Mouse (Mus musculus) stomach, embryonic 16.5 days (tissue): ENCODE data around the gene Poll. TPM values are rescaled to one million over a fixed set of nuclear protein-coding genes. Genes with fewer than 3 reads are reported as not detected.

Source experiments
- ATAC-seq: fragments of 200-750 bp; cut with Nextera tagmentation; 2 replicates; pipeline ENCODE4 v1.8.0; 2017; ENCODE audit warnings: moderate number of reproducible peaks, moderate TSS enrichment; ENCODE audit not compliant: insufficient read depth, low FRiP score
- H3K27ac ChIP-seq: fragments of 300-500 bp; sonication (generic); 2 replicates; pipeline ENCODE4 v1.5.1; 2014; ENCODE audit warnings: low read length
- H3K27me3 ChIP-seq: fragments of 300-500 bp; sonication (generic); 2 replicates; pipeline ENCODE4 v1.6.1; 2014; ENCODE audit warnings: low read length, control low read depth, mixed read lengths; ENCODE audit not compliant: control insufficient read depth, insufficient read depth
- H3K36me3 ChIP-seq: fragments of 300-500 bp; sonication (generic); 2 replicates; pipeline ENCODE4 v1.6.1; 2014; ENCODE audit warnings: low read length; ENCODE audit not compliant: control insufficient read depth, insufficient read depth
- H3K4me1 ChIP-seq: fragments of 300-500 bp; sonication (generic); 2 replicates; pipeline ENCODE4 v1.6.1; 2014; ENCODE audit warnings: low read length, control low read depth, mixed read lengths; ENCODE audit not compliant: control insufficient read depth, insufficient read depth
- H3K4me2 ChIP-seq: fragments of 300-500 bp; sonication (generic); 2 replicates; pipeline ENCODE4 v1.6.1; 2014; ENCODE audit warnings: low read depth, low read length, mixed read lengths
- H3K4me3 ChIP-seq: fragments of 300-500 bp; sonication (generic); replicated peaks from 2 replicates; pipeline ENCODE4 v1.5.1; 2014; ENCODE audit warnings: mild to moderate bottlenecking, low read length
- H3K9ac ChIP-seq: fragments of 300-500 bp; sonication (generic); 2 replicates; pipeline ENCODE4 v1.6.1; 2014; ENCODE audit warnings: low read length
- H3K9me3 ChIP-seq: fragments of 300-500 bp; sonication (generic); replicated peaks from 2 replicates; pipeline ENCODE4 v1.6.1; 2016; ENCODE audit warnings: low read length, control low read depth; ENCODE audit not compliant: control insufficient read depth
- WGBS: fragments of 180-500 bp; shearing (Covaris S2); extraction: QIAGEN DNeasy Blood & Tissue Kit; methylation state at CpG from one replicate; pipeline ENCODE4 v1.1.7; 2014; 5-methylcytosine and 5-hydroxymethylcytosine counted together
- polyA plus RNA-seq: library from polyadenylated mRNA; unstranded; fragments of >200 nt; fragmentation: Nextera tagmentation; extraction: Ambion mirVana; gene quantifications from 2 replicates; pipeline ENCODE4 v1.2.1, GENCODE M21; 2015

The Poll gene
- polyA plus RNA-seq, 1 experiment from 2014 or later: 13.2 TPM

DNA sequence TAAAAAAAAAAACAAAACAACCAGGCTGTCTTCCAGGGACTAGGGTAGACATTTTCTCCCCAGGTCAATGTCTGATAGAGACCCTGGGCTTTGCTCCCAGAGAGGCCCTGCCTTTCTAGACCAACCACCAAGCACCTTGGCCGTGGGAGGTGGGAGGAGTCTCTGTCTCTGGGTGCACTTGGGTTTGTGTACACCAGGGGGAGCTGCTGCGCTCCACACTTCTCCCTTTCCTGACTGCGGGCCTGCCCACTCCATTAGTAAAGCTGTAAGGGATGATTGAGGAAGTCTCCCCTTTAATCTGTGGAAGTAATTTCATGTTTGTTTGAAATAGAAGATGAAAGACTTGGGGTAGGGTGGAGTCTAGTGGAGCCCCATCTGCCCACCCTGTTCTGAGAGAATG is 20.9 kb upstream of the Poll start:
- Histone ChIP-seq H3K36me3 (peaks cover 4% of the 10 kb centered on the region; the same call in 1 of the 2 replicates), H3K27me3 (no peaks in the 10 kb centered on the region), H3K9ac (no peak overlapping the region), H3K4me3 (no peak overlapping the region), H3K4me1 (peaks cover 8% of the 10 kb centered on the region), H3K9me3 (no peaks in the 10 kb centered on the region), H3K27ac (no peak overlapping the region), H3K4me2 (no peak overlapping the region)
- no peak for ATAC-seq
- 57% methylated on average over 3 of the region's 3 CpGs for WGBS

DNA sequence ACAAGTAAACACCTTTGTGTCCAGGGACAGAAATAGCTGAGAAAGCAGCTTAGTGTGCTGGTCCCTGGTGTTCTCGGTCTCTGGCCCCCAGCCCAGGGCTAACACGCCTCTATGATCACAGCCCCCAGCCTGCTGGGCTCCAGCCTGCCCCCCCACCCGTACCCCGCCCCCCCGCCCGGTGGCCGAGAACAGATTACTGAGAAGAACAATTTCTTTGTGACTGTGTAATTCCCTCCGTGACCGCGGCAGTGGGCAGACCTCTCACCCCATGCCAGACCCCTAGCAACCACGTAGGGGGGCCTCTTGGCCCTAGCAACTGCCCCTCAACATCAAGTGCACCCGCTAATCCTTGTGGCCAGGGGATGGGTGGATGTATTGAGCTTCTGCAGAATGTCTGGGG is 19.9 kb upstream of the Poll start:
- H3K4me3 ChIP-seq: no peak overlapping the region
- no peak for ATAC-seq
- WGBS: 76% methylated on average over 12 of the region's 12 CpGs
- no peak overlapping the region for H3K27ac ChIP-seq
- no peak overlapping the region for H3K4me2 ChIP-seq
- H3K27me3 ChIP-seq: no peaks in the 10 kb centered on the region
- H3K9ac ChIP-seq: no peak overlapping the region
- peaks cover 18% of the 10 kb centered on the region for H3K4me1 ChIP-seq
- no peaks in the 10 kb centered on the region for H3K9me3 ChIP-seq
- peaks cover 4% of the 10 kb centered on the region; the same call in 1 of the 2 replicates for H3K36me3 ChIP-seq

GRCm38 (mm10) chr19:45579416-45579815 is 19.1 kb upstream of the Poll start:
- Histone ChIP-seq H3K9me3 (no peaks in the 10 kb centered on the region), H3K27me3 (no peaks in the 10 kb centered on the region), H3K4me3 (no peak overlapping the region), H3K27ac (no peak overlapping the region), H3K9ac (no peak overlapping the region), H3K4me2 (no peak overlapping the region), H3K36me3 (peaks cover 4% of the 10 kb centered on the region; the same call in 1 of the 2 replicates), H3K4me1 (peaks cover 26% of the 10 kb centered on the region)
- WGBS: 87% methylated on average over 7 of the region's 7 CpGs
- no peak for ATAC-seq

GRCm38 (mm10) chr19:45578976-45579375 is 18.6 kb upstream of the Poll start:
- Histone ChIP-seq H3K27me3 (no peaks in the 10 kb centered on the region), H3K36me3 (peaks cover 4% of the 10 kb centered on the region; the same call in 1 of the 2 replicates), H3K9me3 (no peaks in the 10 kb centered on the region), H3K27ac (no peak overlapping the region), H3K4me2 (no peak overlapping the region), H3K4me1 (peaks cover 26% of the 10 kb centered on the region), H3K4me3 (no peak overlapping the region), H3K9ac (no peak overlapping the region)
- 82% methylated on average over 12 of the region's 12 CpGs for WGBS
- no peak for ATAC-seq

DNA sequence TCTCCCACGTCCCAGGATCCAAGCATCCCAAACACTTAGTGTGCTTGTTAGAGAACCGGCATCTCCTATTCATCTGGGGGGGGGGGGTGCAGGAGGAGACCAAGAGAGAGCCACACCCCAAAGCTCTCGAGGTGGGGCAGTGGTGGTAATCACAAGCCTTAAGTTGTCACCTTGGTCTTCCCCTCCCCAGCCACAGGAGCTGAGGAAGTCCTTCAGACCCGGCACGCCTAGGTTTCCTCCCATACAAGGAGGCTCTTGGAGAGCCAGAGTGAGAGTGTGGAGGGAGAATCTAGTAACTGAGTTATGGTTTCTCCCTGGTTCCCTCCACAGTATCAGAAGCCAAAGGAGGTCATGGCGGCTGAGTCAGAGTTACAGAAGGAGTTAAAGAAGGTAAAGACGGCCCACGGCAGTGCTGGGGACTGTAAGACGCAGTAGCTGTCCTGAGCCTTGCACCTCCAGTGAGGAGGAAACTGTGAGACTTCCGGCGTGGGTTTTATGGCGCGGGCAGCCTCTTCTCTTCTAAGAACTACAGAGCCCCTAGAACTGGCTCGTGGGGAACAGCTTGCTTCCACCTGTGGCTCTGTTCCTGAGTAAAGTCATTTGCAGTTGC is 16.9 kb upstream of the Poll start:
- no peak overlapping the region for H3K9ac ChIP-seq
- peaks cover 26% of the 10 kb centered on the region for H3K4me1 ChIP-seq
- no peak for ATAC-seq
- no peaks in the 10 kb centered on the region for H3K9me3 ChIP-seq
- H3K4me2 ChIP-seq: no peak overlapping the region
- no peaks in the 10 kb centered on the region for H3K27me3 ChIP-seq
- 73% methylated on average over 14 of the region's 14 CpGs for WGBS
- H3K4me3 ChIP-seq: no peak overlapping the region
- peaks cover 4% of the 10 kb centered on the region; the same call in 1 of the 2 replicates for H3K36me3 ChIP-seq
- H3K27ac ChIP-seq: no peak overlapping the region

DNA sequence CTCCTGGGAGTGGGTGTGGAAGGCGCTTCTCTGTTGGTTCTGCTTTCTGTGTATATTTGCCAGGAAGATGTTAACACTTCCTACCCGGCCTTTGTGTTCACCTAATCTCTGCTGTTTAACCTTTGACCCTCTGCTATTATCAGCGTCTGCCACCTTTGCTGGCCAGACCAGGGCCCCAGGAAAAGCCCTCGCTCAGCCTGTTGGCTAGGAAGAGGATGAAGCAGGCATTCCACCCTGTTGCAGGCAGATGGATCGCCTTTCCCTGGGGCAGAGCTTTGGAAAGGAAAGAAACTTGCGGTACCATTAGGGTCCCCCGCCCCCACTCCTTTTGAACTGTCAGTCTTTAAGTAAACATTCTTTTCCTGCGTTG is 15.3 kb upstream of the Poll start:
- no peak overlapping the region for H3K4me3 ChIP-seq
- H3K36me3 ChIP-seq: peaks cover 5% of the 10 kb centered on the region; the same call in 1 of the 2 replicates
- no peaks in the 10 kb centered on the region for H3K27me3 ChIP-seq
- peak; percentile 24 for ATAC-seq
- peak overlapping the region; percentile 8 for H3K9ac ChIP-seq
- H3K4me1 ChIP-seq: peaks cover 28% of the 10 kb centered on the region
- H3K9me3 ChIP-seq: no peaks in the 10 kb centered on the region
- 10% methylated on average over 8 of the region's 8 CpGs for WGBS
- H3K27ac ChIP-seq: no peak overlapping the region
- 0 out of 2 replicates have a peak overlapping the region, but pooled peaks have one; percentile 19 for H3K4me2 ChIP-seq

DNA sequence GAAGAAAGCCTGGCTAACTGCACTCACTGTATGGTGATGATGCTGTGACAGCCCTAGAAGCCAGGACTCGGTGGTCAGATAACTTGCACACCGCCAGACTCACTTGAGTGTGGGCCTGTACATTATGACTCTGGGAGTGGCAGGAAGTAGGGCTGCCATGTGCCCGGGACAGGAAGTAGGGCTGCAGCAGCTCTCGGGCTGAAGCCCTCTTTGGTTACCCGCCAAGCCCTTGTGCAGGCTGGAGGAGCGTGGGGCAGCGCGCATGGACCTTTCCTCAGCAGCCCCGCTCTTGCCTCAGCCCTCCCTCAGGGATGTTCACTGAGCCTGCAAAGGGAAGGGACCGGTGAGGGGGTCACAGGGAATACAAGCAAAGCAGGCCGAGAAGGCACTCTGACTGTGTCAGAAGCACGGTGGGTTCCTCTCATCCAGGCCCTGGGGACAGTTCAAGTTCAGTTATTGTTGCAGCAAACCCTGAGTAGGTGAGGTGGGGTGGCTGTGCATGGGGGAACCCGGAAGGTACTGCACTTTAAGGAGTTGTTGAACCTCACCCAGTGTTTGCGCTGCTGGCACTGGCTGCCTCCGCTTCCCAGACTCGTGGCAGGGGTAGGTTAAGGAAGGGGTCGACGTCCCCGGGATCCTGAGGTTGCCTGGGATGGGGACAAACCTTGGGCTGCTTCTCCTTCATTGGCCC is 14.8 kb upstream of the Poll start:
- Histone ChIP-seq H3K4me3 (peak overlapping the region; percentile 8), H3K4me2 (0 out of 2 replicates have a peak overlapping the region, but pooled peaks have one; percentile 19), H3K9me3 (no peaks in the 10 kb centered on the region), H3K36me3 (peaks cover 5% of the 10 kb centered on the region; the same call in 1 of the 2 replicates), H3K27me3 (no peaks in the 10 kb centered on the region), H3K4me1 (peaks cover 30% of the 10 kb centered on the region), H3K9ac (peak overlapping the region; percentile 8), H3K27ac (peak overlapping the region; percentile 27; the same call in 1 of the 2 replicates)
- 34% methylated on average over 19 of the region's 19 CpGs for WGBS
- no peak; the same call in 1 of the 2 replicates for ATAC-seq

GRCm38 (mm10) chr19:45574339-45574898 is 14.1 kb upstream of the Poll start:
- H3K4me3 ChIP-seq: no peak overlapping the region
- H3K36me3 ChIP-seq: peaks cover 5% of the 10 kb centered on the region; the same call in 1 of the 2 replicates
- no peaks in the 10 kb centered on the region for H3K9me3 ChIP-seq
- WGBS: 63% methylated on average over 7 of the region's 7 CpGs
- no peak overlapping the region for H3K27ac ChIP-seq
- H3K9ac ChIP-seq: peak overlapping the region; percentile 8; the same call in 1 of the 2 replicates
- ATAC-seq: no peak
- no peaks in the 10 kb centered on the region for H3K27me3 ChIP-seq
- H3K4me2 ChIP-seq: no peak overlapping the region
- peaks cover 30% of the 10 kb centered on the region for H3K4me1 ChIP-seq

DNA sequence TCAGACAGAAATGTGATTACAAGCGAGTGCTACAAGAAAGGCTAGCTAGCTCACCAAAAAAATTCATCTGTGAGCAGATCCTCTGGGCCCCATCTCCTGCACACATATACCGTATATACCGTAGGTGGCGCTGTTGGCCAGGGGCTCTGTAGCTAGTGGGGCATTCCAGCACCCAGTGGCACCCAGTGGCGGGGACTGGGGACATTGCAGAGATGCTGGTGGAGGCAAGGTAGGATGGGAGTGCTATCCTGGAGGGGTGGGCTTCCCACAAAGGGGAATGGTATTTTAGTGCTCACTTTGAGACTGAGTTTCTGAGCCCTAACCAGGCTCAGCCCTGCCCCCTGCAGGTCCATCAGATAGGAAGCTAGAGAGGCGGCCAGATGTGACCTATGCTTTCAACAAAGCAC is 13.5 kb upstream of the Poll start:
- H3K9me3 ChIP-seq: no peaks in the 10 kb centered on the region
- no peak overlapping the region for H3K27ac ChIP-seq
- H3K9ac ChIP-seq: no peak overlapping the region
- no peak overlapping the region for H3K4me3 ChIP-seq
- ATAC-seq: peak; percentile 63; the same call in 1 of the 2 replicates
- peaks cover 5% of the 10 kb centered on the region; the same call in 1 of the 2 replicates for H3K36me3 ChIP-seq
- H3K4me1 ChIP-seq: peaks cover 30% of the 10 kb centered on the region
- no peak overlapping the region for H3K4me2 ChIP-seq
- WGBS: 30% methylated on average over 6 of the region's 6 CpGs
- no peaks in the 10 kb centered on the region for H3K27me3 ChIP-seq
